Mouse (Mus musculus) retina, embryonic 14.5 days (tissue): ENCODE data around the gene Mdm1.
A peak's percentile ranks its signal among the peaks of the same experiment; 100 is the strongest.

Source experiments
- DNase-seq: peaks from one replicate; pipeline ENCODE4 v3.0.0-alpha.2; 2015; ENCODE audit warnings: low spot score

Mdm1 gene

DNA sequence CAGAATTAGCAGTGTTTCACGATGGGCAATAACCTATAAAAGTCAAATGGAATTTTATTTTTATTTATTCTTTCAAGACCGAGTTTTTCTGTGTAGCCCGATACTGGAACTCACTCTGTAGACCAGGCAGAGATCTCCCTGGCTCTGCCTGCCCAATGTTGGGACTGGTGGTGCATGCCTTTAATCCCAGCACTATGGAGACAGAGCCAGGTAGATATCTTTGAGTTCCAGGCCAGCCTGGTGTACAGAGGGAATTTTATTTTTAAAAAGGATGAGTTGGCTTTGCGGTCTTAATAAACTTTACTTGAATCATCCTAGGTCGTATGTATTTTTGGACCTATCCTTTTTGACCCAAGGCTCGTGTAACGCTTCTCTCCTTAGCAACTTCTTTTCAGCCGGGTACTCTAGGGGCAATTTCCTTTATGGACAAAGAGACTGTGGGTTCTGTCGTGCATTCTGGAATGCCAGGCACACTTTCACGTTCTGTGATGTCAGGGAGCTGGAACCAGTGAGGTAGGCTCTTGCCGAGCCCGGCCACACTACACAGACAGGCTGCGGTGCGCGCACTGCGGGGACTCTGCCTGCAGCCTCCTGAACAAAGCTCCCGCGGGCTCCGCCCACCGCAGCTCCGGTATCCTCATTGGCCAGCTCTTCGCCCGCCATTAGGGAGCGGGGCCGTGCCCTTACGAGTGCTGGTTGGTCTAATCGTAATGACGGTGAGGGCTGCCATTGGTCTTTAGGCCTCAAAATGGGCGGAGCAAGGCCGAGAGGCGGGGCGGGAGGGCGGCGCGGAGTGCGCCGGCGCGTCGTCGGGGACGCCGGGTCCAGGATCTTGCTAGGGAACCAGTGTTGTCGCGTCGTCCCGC, at the start of gene Mdm1:
TSS of gene Mdm1 (plus strand) at position 794 of the 866 bp plus-strand sequence.
- peak; percentile 99 for DNase-seq

DNA sequence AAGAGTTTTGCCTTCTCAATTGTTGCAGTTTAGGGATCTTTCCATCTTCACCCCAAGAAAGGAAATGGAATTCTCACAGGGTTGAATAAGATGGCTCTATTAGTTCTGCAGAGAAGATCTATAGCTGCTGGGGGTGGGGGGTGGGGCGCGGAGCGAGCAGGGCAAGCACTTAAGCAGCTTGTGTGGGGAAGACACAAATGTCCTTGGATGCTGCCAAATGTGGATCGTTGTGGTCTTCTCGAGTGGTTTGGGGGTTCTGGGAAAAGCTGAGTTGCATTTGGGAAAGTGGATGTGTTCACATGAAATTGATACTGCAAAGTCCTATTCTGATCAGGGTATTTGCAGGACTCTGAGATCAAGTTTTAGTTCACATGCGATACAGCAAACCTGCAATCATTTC, 48.9 kb upstream of the Mdm1 start:
- DNase-seq = no peak

DNA sequence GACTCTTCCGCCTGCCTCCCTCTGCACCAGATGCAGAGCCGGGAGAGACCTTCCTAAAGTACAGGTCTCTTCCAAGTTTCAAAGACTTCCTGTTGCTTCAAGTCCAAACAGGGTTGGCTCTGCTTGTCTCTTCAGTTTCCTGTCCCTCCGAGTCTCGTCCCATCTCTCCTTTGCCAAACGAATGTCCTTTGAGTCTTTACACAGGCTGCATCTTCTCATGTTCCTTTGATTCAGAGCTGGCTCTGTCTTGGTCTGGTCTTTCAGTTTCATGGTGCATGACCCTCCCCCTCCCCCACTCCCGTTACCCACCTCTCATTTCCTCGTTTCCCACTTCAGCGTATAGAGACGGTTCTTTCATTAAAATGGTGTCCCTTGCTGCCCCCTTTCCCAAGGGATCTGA, 47.9 kb upstream of the Mdm1 start:
- no peak for DNase-seq

DNA sequence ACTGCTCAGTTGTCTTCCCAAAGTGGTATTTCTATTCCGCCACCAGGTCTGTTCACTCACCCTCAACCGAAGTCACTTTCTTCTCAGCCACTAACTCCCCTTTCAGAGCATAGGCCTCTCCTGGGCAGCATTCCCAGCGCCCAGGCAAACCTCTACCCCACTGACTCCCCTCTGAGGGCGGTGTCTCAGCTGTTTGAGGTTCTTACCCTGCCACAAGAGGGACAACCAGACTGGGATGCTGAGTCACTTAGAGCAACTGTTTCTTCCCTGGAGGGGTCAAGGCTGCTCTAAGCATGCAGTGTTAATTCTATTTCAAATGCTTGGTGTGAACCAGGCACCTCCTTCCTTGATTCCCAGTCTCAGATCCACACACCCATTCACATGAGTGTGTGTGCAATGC, 46.8 kb upstream of the Mdm1 start:
- no peak for DNase-seq

DNA sequence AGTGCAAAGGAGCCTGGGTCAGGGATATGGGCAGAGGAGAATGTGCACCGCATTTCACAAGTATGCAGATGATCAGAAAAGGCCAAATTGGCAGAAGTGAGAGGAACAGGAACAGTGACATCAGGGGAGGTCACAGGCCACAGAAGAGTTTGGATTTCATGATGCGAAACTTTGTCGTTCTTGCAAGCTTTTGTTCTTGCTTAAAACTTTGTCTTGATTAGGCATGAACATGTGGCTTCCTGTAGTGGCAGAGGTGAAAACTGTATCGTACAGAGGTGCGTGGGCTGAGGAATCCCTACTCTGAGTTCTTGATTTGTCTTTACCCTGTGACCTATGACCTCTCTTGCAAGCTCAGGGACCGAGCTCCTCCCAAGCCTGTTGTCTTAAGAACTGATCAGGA, 45.4 kb upstream of the Mdm1 start:
- no peak for DNase-seq

DNA sequence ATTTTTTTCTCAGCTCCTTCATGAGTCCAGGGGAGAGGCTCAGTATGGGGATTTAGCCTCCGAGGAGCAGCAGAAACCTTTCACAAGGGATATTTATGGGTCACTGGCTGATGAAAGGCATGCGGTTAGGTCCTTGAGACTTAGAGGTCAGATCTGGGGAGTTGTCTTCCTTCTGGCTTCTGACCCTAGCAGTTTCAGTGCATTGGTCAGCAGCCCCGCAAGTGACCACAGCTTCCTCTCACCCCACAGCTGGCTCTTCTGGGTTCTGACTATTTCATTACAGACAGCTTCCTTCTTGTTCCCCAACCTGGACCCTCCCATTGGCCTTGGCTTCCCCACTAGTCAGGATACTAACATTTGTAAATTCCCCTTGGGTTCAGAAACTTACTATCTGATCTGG, 43.7 kb upstream of the Mdm1 start:
- DNase-seq = no peak

DNA sequence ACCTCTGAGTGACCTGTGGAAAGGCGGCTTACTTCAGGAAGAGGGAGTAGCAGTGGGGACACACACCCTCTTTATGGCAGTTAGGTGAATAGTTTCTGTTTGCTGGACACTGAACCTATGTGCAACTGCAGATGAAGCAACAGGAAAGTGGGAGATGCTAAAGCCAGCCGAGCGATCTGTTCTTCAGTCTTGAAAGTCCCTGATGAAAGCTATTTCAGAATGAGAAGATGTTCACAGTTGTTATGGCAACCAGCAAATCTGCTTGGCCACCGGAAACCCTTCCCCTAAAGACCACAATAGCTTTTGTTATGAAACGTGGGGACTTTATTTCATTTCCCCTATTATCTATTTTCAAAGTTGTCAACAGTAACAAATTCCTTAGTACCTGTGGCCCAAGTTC, 41.0 kb upstream of the Mdm1 start:
- DNase-seq = no peak

DNA sequence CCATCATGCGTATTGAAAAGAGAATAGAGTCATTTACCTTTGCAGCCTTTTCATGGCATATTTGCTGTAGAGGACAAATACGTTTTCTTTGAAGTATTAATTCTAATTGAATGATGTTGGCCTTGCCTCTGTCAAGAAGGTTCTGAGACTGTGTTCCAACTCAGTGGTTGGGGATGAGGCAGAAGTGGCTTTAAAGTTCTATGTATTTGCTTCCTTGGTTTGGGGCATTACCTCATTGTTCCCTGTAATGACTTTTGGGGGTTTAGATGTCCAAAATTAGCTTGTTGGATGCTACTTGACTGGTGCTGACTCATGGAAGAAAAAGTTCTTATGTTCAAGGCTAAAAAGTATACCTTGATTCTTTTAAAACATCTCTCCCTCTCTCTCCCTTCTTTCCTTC, 40.6 kb upstream of the Mdm1 start:
- DNase-seq = no peak

DNA sequence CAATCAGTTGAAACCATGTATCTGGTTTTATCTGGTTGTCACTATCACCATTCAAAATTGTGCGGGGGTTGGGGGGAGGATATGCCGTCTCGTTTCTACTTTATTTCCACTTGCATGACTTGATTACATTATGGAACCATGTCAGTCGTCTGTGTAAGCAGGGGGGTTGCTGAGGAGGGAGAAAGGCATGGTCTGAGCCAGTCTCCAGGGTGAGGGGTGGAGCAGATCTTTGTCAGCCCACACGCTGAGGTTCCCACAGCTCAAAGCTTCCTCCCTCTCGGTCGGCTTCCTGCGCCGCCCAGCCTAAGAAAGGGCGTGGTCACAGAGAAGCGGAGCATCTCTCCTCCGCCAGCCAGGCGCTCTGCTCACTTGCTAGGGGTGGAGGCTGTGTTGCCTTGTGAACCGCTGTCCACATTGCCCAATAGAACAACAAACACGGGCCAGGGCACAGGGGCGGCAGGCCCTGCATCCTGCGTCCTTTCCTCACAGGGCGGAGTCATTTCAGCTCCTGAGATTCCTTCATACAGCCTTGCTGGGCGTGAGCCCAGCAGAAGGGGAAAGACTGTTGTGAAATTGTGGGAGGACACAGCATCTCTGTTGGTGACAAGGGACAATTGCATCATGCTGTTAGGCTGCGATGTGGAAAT, 38.5 kb upstream of the Mdm1 start:
- peak; percentile 84 for DNase-seq

DNA sequence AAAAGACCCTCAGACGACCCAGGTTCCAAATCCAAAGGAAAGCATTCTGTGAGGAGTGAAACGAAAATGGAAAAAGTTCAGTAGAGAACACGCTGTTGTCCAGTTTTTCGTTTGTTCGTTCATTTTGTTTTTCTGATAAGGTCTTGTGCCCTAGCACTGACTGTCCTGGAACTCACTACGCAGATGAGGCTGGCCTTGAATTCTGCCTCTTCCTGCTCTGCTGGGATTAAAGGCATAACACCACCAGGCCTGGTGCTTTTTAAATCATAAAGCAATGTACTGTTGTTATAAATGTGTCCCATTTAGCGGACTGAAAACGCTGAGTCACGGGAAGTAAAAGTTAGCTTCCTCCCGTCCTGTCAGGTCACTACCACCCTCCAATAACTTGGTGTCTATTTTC, 37.7 kb upstream of the Mdm1 start:
- no peak for DNase-seq

DNA sequence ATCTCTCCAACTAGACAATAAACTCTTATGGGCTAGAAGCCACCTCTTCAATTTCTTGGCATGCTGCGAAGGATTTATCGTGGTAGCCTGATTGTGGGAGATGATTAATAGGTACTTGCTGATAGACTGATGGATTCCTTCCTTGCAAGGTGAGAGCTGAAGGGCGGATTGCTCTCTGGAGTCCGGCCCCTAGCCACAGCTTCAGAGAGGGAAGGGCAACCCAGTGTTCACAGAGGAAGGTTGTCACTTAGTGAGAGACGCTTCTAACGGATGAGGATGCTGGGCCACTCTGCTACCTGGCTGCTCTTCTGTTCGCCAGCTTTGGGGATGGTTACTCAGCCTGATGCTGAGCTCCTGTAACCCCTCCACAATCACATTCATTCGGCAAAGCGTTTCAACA, 34.6 kb upstream of the Mdm1 start:
- no peak for DNase-seq

DNA sequence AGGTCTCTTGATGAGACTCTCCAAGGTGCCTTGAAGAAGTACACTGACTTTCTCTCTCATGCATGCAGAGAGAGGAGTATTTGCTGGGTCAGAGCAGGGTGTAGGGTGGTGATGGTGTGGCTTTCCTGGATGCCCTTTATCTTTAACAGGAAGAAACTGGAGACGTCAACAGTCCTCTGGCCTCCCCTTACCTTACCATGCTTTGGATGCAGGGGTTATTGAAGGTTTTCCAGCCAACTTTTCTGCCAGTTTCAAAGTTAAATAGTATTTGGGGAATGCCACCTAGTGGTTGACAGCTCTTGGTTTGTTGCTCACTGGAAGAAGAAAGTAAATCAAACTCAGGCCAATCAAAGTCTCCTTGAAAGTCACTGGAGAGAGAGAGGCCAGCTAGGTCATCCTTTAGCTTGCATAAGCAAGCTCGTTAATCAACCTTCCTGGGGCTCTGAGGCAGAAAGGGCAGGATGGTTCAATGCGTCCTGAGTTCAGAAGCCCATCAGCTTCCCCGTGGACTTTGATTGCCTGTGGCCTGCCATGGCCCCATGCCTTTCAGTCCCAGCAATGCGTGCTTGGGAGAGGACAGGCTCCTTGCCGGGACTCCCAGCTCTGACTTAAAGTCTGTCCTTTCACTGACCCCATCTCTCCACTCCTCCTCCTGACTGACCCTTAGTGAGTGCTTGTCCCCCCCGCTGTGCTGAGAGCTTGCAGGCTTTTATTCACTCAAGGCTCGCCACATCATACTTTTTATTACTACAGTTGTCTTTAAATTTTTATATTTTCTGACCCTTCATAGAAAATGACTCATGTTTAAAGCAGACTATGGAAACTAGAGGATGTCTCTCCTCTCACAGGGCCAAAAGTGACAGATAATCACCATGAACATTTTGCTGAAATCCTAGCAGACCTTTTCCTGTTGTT, 31.3 kb upstream of the Mdm1 start:
- peak; percentile 73 for DNase-seq

DNA sequence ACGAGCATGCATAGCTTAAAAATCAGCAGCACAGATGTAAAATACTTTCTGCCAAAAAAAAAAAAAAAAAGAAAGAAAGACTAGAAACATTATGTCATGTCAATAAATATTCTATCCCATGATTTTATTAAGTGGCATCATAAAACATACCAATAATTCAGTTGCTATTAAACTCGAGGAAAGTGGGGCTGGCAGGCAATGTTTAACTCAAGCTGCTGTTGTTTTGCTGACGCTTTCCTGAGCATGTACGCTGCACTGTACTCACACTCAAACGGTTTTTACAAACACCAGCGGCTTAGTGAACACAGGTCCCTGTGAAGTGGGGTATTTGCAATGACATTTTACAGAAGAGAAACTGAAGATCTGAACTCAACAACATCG, 30.7 kb upstream of the Mdm1 start:
- DNase-seq = no peak

DNA sequence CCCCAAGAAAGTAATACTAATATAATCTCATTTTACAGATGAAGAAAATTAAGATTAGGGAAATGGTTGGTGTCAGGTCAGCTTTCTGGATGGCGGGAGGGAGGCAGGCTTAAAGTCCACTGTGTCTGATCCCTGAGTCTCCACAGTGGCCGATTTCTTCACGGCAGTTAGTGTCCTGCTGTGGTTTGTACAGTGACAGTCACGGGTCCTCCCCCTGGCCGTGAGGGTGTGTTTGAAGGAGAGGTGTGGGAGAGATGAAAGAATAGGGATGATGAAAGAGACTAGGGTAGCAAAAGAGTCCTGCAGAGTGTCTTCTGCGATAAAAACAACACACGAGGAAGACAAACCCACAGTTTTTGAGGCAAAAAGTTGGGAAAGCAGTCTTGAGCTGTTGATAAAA, 30.0 kb upstream of the Mdm1 start:
- no peak for DNase-seq

DNA sequence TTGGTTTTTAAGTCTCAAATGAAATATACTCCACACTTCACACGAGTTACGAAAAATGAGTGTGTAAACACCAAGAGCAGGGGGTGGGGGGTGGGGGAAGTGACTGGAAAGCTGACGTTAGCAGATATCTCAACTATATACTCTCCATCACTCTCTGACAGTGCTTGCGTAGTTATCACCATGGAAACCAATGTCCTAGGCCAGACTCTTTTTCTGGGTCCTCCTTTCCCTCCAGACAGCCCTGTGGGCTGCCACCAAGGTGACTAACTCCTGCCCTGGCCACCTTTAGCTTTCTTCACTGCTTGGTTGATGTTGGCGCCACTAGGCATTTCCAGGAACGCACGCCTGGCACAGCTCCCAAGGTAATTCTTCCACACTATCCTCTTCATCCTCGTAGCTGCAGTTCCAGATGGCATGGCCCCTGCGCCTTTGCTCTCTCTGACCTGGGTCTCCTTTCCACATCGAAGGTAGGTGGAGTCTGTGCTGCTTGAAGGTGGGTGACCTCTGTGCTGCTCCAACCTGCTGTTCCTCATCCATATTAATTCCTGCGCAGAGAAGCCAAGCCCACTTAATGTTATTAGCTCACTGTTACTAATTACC, 29.2 kb upstream of the Mdm1 start:
- no peak for DNase-seq

DNA sequence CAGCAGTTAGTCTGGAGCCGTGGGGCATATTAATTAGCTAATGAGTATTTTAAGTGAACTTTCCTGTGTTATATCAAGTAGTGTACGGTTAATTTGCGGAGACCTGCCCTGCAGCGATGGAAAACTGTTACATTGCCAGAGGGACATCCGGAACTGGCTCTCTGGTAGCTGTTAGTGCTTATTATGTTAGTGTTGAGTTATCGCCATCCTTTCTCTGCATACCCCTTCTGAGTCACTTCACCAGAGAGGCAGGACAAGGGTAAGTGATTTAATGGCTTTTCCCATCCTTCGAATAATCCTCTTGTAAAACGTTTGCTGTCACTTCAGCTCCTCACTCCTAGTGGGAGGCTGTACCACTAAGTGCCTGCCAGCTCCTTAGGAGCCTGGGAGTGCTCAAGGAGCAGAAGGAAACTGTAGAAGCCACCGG, 28.3 kb upstream of the Mdm1 start:
- no peak for DNase-seq

DNA sequence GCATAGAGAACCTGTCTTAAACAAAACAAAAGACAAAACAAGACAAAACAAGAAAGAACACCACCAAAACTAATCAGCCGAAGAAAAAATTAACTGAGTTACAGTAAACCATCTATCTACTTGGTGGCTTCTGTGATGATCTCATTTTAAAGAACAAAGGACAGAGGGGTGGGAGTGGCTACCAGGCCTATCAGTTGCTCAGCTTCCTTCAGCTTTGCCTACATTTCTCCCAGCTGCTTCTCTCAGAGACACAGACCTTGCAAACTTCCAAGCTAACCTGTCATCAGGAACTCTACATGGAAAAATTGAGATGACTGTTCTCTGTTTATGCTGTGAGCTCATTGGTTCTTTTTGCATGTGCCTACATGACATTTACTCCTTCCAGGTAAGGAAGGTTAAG, 27.3 kb upstream of the Mdm1 start:
- DNase-seq = no peak

DNA sequence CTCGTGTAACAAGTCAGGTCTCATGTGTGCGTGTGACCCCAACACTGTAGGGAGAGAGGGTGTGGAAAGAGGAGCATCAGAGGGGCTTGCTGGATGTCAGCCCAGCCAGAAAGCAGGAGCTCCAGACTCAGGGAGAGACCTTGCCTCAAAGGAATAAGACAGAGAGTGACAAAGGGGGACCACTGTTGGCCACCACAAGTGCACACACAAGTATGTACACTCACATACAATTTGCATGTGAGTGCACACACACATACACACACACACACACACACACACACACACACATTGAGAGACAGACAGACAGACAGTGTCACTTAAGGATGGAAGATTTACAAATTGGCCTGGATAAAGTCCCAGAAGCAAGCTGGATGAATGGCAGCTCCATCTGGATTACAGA, 25.2 kb upstream of the Mdm1 start:
- DNase-seq = no peak

DNA sequence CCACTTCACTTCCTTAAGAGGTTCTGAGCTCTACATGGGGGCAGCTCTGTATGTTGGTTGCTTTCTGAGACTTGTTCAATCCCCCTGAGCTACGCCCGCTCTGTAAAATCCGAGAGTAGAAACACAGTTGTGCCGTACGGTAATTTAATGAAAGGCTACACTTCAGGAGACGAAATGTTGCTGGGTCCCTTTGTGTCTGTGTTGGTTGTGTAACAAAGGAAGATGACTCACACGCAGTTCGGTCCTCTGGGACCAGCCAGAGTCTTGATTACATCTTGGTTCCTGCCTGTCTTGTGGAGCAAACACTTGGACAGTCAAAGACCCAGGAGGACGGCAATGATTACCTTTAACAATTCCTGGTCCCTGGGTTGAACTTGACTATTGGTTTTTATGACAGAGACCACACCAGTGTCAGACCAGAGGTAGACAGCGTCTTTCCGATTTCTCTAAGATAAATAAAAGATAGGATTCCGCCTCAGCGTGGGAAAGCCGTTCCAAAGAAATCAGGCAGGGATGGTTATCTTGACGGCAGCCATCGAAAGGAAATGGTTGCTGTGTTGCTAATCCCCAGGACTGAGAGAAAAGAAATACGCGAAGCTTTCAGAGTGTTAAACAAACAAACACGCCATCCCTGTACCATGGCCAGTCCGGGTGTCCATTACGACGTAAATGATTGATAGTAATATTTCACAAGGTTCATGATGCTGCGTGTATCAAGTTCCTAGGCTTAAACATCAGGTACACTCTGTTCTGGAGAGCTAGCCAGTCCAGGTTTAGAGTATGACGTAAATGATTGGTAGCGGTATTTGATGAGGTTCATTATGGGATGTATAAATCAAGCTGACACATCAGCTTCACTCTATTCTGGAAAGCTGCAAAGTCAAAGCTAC, 20.3 kb upstream of the Mdm1 start:
- DNase-seq = no peak

DNA sequence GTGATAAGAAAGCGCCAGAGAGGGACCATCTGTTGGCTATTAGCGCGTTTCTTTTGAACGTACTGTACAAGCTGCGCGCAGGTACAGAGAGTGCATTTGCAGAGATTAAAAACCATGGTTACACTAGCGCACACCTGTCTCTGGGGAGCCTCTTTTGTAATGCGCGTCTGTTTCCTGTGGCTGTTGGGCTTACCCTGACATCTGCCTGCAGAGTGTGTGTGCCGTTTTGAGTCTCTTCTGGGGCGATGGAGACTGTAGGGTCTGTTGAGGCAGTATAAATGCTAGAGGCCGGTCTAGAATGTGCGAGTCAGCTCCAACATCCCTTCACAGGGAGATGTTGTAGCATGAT, 19.7 kb upstream of the Mdm1 start:
- DNase-seq = peak; percentile 56

DNA sequence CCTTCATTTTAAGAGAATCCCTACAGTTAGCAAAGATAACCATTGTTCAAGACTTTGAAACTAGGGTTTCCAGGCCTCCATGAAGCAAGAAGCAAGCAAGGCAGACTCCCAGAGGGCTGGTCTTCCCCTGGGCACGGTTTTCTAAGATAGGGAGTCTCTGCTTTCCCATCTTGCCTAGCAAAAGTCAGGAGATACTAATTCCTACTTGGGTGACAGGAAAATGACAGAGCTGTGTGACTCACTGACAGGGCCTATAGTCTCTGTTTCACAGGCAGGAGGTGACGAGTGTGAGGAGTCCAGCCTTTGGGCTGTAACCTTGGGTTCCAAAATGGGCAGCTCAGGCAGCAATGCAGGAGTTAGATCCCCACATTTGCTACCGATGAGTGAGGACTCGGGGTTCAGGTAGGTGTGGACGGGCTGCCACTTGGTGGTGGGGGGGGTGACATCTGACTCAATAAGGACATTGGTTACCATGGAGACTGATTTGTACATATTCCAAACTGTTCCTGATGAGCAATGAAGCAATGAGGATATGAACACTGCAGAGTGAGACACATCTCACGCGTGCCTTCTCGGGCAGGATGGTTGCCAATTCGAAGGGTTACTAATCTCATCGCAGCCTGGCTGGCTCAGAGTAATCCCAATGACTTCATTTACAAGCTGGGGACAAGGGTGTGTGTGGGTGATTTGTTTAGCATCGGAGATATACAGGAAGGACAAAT, 19.0 kb upstream of the Mdm1 start:
- no peak for DNase-seq
